13 mouse cellular contexts compared by ENCODE assay signal in genomic region chr6:85294004-85294379, GRCm38 (mm10). TPM values are rescaled to one million over a fixed set of nuclear protein-coding genes. Genes with fewer than 3 reads are reported as not detected.
DNase-seq lines count a peak whose midpoint lies in the region; ATAC-seq and TF ChIP-seq lines count a peak whose summit lies in the region.
"Had no signal": no experiment of that assay in that cellular context is flagged by ENCODE, and none has a peak within 500 bp of the region (broad histone marks: within the 10 kb centered on the region; RNA-seq: fewer than 3 reads in every experiment).

No protein-coding gene starts in this region.

- intact Hi-C loops in left cerebral cortex, adult 2 months (cut with DNase I) = no loop called here

- no peak for DNase-seq in left cerebral cortex, adult 2 months (ENCODE audit: extremely low spot score in 1 of 2, low spot score in 2 of 2)
- no peak for DNase-seq in left cerebral cortex, adult 18-20 months (ENCODE audit: low spot score in 2 of 2)
- DNase-seq in forebrain, embryonic 11.5 days (ENCODE audit: low spot score) = no peak
- no peak for DNase-seq in cerebellum, postnatal 10 days
- DNase-seq: liver, embryonic 13.5 days had no signal

- H3K4me2 ChIP-seq in forebrain, embryonic 11.5 days (ENCODE audit: low read depth, low read length, severe bottlenecking) = no peak overlapping the region
- no peak overlapping the region for H3K4me2 ChIP-seq in hindbrain, embryonic 12.5 days (replicated peaks)
- 0 out of 2 replicates have a peak overlapping the region, but pooled peaks have one; percentile 14 for H3K4me2 ChIP-seq in neural tube, embryonic 12.5 days (replicated peaks)
- H3K4me2 ChIP-seq: embryonic facial prominence, embryonic 13.5 days; heart, embryonic 13.5 days; liver, embryonic 13.5 days had no signal

- TF ChIP-seq CTCF in left cerebral cortex, adult 2 months (IDR thresholded peaks at IDR 0.05) = no peak

- H3K9ac ChIP-seq in forebrain, embryonic 11.5 days (ENCODE audit: low read length) = no peak overlapping the region
- H3K9ac ChIP-seq in hindbrain, embryonic 12.5 days = no peak overlapping the region
- peak overlapping the region; percentile 17; the same call in 1 of the 2 replicates for H3K9ac ChIP-seq in neural tube, embryonic 12.5 days
- H3K9ac ChIP-seq: embryonic facial prominence, embryonic 13.5 days; heart, embryonic 13.5 days; liver, embryonic 13.5 days had no signal

- peak; percentile 67; the same call in 1 of the 2 replicates for ATAC-seq in forebrain, embryonic 11.5 days (replicated peaks; ENCODE audit: low FRiP score)
- peak; percentile 35 for ATAC-seq in hindbrain, embryonic 12.5 days (ENCODE audit: low FRiP score)
- peak; percentile 51 for ATAC-seq in neural tube, embryonic 12.5 days (ENCODE audit: low FRiP score, low read depth)
- ATAC-seq in granulocyte monocyte progenitor cell, adult 5-6 weeks (replicated peaks; ENCODE audit: poor library complexity, severe bottlenecking) = no peak; the same call in 1 of the 2 replicates
- ATAC-seq in erythroid progenitor cell, adult 5-6 weeks (replicated peaks; ENCODE audit: low FRiP score, poor library complexity, severe bottlenecking) = no peak
- ATAC-seq: Patski had no signal

- no peaks in the 10 kb centered on the region; the same call in 1 of the 2 replicates for H3K9me3 ChIP-seq in forebrain, embryonic 11.5 days (ENCODE audit: control insufficient read depth, low read length)
- H3K9me3 ChIP-seq in hindbrain, embryonic 12.5 days (replicated peaks) = peaks cover 4% of the 10 kb centered on the region; the same call in 1 of the 2 replicates
- H3K9me3 ChIP-seq in neural tube, embryonic 12.5 days = no peaks in the 10 kb centered on the region
- H3K9me3 ChIP-seq: liver, embryonic 13.5 days had no signal

- H3K36me3 ChIP-seq in forebrain, embryonic 11.5 days (ENCODE audit: control insufficient read depth, insufficient read depth, low read length) = no peaks in the 10 kb centered on the region
- no peaks in the 10 kb centered on the region for H3K36me3 ChIP-seq in hindbrain, embryonic 12.5 days
- no peaks in the 10 kb centered on the region for H3K36me3 ChIP-seq in neural tube, embryonic 12.5 days
- H3K36me3 ChIP-seq: embryonic facial prominence, embryonic 13.5 days; heart, embryonic 13.5 days; liver, embryonic 13.5 days had no signal

- no peak overlapping the region for H3K4me3 ChIP-seq in left cerebral cortex, adult 2 months
- no peak overlapping the region for H3K4me3 ChIP-seq in forebrain, embryonic 11.5 days (ENCODE audit: low read depth, low read length)
- H3K4me3 ChIP-seq in hindbrain, embryonic 12.5 days = no peak overlapping the region
- no peak overlapping the region for H3K4me3 ChIP-seq in neural tube, embryonic 12.5 days
- H3K4me3 ChIP-seq: embryonic facial prominence, embryonic 13.5 days; heart, embryonic 13.5 days; liver, embryonic 13.5 days; megakaryocyte, embryonic 14.5 days had no signal

- peak overlapping the region; percentile 9; the same call in 1 of the 2 replicates for H3K27ac ChIP-seq in left cerebral cortex, adult 2 months
- H3K27ac ChIP-seq in forebrain, embryonic 11.5 days (ENCODE audit: low read depth, low read length) = peak overlapping the region; percentile 89; the same call in 1 of the 2 replicates
- H3K27ac ChIP-seq in hindbrain, embryonic 12.5 days = peak overlapping the region; percentile 67; the same call in 1 of the 2 replicates
- no peak overlapping the region for H3K27ac ChIP-seq in neural tube, embryonic 12.5 days
- H3K27ac ChIP-seq: embryonic facial prominence, embryonic 13.5 days; heart, embryonic 13.5 days; liver, embryonic 13.5 days had no signal

- peaks cover 12% of the 10 kb centered on the region for H3K4me1 ChIP-seq in forebrain, embryonic 11.5 days (replicated peaks; ENCODE audit: control insufficient read depth, insufficient read depth, low read length)
- H3K4me1 ChIP-seq in hindbrain, embryonic 12.5 days = peaks cover 20% of the 10 kb centered on the region
- H3K4me1 ChIP-seq in neural tube, embryonic 12.5 days = peaks cover 18% of the 10 kb centered on the region

- 23% methylated on average over 5 of the region's 5 CpGs for WGBS in forebrain, embryonic 11.5 days
- 60% methylated on average over 5 of the region's 5 CpGs for WGBS in hindbrain, embryonic 12.5 days
- 37% methylated on average over 5 of the region's 5 CpGs for WGBS in neural tube, embryonic 12.5 days

- H3K27me3 ChIP-seq in forebrain, embryonic 11.5 days (ENCODE audit: control insufficient read depth, insufficient read depth, low read length) = no peaks in the 10 kb centered on the region
- H3K27me3 ChIP-seq in hindbrain, embryonic 12.5 days = no peaks in the 10 kb centered on the region
- H3K27me3 ChIP-seq in neural tube, embryonic 12.5 days (replicated peaks) = no peaks in the 10 kb centered on the region
- H3K27me3 ChIP-seq: embryonic facial prominence, embryonic 13.5 days; heart, embryonic 13.5 days; liver, embryonic 13.5 days; Patski had no signal

RNA-seq across cellular contexts. Expression of gene Sfxn5, which starts 39.2 kb away (rescaled TPM):
- 100 to 1,000 TPM; 161 to 173 TPM for total RNA-seq in left cerebral cortex, adult 2 months (2021)
- 100 to 1,000 TPM; 163 to 164 TPM for total RNA-seq in left cerebral cortex, adult 18-20 months (2021)
- 12.5 and 13.8 TPM in 2 replicates for polyA plus RNA-seq in forebrain, embryonic 11.5 days (2014; fragmentation: Nextera tagmentation; extraction: Ambion mirVana)
- 6.8 and 10.0 TPM in 2 replicates for polyA plus RNA-seq in hindbrain, embryonic 12.5 days (2016; fragmentation: Nextera tagmentation; extraction: Ambion mirVana)
- 9.1 and 11.7 TPM in 2 replicates for polyA plus RNA-seq in neural tube, embryonic 12.5 days (2016; fragmentation: Nextera tagmentation; extraction: Ambion mirVana)
- total RNA-seq in granulocyte monocyte progenitor cell, adult 5-6 weeks (2014; fragmentation: Nextera tagmentation) = 0.92 and 2.1 TPM in 2 replicates
- total RNA-seq in granulocyte monocyte progenitor cell, adult 5-6 weeks (2017) = 0.93 and 2.0 TPM in 2 replicates
- total RNA-seq in erythroid progenitor cell, adult 5-6 weeks (2015; ENCODE audit: low replicate concordance) = 0.72 and 0.84 TPM in 2 replicates
- total RNA-seq in erythroid progenitor cell, adult 5-6 weeks (2017; ENCODE audit: low replicate concordance) = 1.2 and 1.7 TPM in 2 replicates

Comparison
In these comparisons a context has a peak if more than half of its experiments do, and no peak if none do; other contexts are left out.
1. ATAC-seq: peak in forebrain, embryonic 11.5 days (single experiment), hindbrain, embryonic 12.5 days (single experiment) and neural tube, embryonic 12.5 days (single experiment); none in granulocyte monocyte progenitor cell, adult 5-6 weeks (single experiment) and erythroid progenitor cell, adult 5-6 weeks (single experiment).
2. RNA of gene Sfxn5, which starts 39.2 kb away (total RNA-seq): 161 to 173 TPM in left cerebral cortex, adult 2 months and 163 to 164 TPM in left cerebral cortex, adult 18-20 months; 0.72 to 1.7 TPM in erythroid progenitor cell, adult 5-6 weeks and 0.92 to 2.1 TPM in granulocyte monocyte progenitor cell, adult 5-6 weeks; every median in the first group is over 10 times any median in the second.